In genomic region chr7:67955276-67955675, GRCm38 (mm10) we compare ENCODE assay signal across 8 mouse cellular contexts. TPM values are rescaled to one million over a fixed set of nuclear protein-coding genes. Genes with fewer than 3 reads are reported as not detected.
A peak's percentile ranks its signal among the peaks of the same experiment; 100 is the strongest.
DNase-seq lines count a peak whose midpoint lies in the region; ATAC-seq and TF ChIP-seq lines count a peak whose summit lies in the region.

No protein-coding gene starts in this region.

- ATAC-seq in neural tube, embryonic 11.5 days (ENCODE audit: insufficient read depth, low FRiP score, low TSS enrichment) = no peak
- ATAC-seq in liver, embryonic 14.5 days (ENCODE audit: insufficient read depth) = no peak
- ATAC-seq in inflammation-experienced regulatory T-cells, adult 6 months = no peak

- TF ChIP-seq POLR2A in heart, adult 2 months (IDR thresholded peaks at IDR 0.05; ENCODE audit: insufficient read depth, low read depth, low read length) = no peak

- no peak for TF ChIP-seq EP300 in heart, adult 2 months (IDR thresholded peaks at IDR 0.05; ENCODE audit: insufficient read depth, low read depth, low read length)
- TF ChIP-seq EP300 in liver, embryonic 14.5 days (IDR thresholded peaks at IDR 0.05; ENCODE audit: low read depth) = no peak

- peak overlapping the region; percentile 25 for H3K9ac ChIP-seq in heart, adult 2 months (ENCODE audit: low read depth, low read length)
- peak overlapping the region; percentile 98 for H3K9ac ChIP-seq in neural tube, embryonic 11.5 days (ENCODE audit: low read length)
- peak overlapping the region; percentile 13; the same call in 1 of the 2 replicates for H3K9ac ChIP-seq in liver, embryonic 14.5 days (replicated peaks)

- DNase-seq in heart, adult 2 months = no peak
- DNase-seq in heart, postnatal 36 days = no peak
- DNase-seq in neural tube, embryonic 11.5 days (ENCODE audit: low spot score) = no peak
- DNase-seq in neural tube, embryonic 10.5 days (ENCODE audit: extremely low spot score, low spot score) = no peak
- DNase-seq in liver, embryonic 14.5 days (ENCODE audit: low read depth in 3 of 3, low spot score in 3 of 3) = no peak
- no peak for DNase-seq in embryo, embryonic 9.5 days (ENCODE audit: extremely low spot score)
- DNase-seq in T-cell, adult 2 months (ENCODE audit: low spot score) = no peak

- no peaks in the 10 kb centered on the region for H3K27me3 ChIP-seq in heart, adult 2 months (ENCODE audit: control insufficient read depth, insufficient read depth, low read length)
- no peaks in the 10 kb centered on the region for H3K27me3 ChIP-seq in neural tube, embryonic 11.5 days (ENCODE audit: control insufficient read depth, insufficient read depth, low read length)
- H3K27me3 ChIP-seq in liver, embryonic 14.5 days (ENCODE audit: control insufficient read depth, insufficient read depth, low read length) = no peaks in the 10 kb centered on the region; the same call in 1 of the 2 replicates

- peak overlapping the region; percentile 97 for H3K4me2 ChIP-seq in neural tube, embryonic 11.5 days (ENCODE audit: low read depth)
- peak overlapping the region; percentile 90 for H3K4me2 ChIP-seq in liver, embryonic 14.5 days (ENCODE audit: low read depth)

- intact Hi-C loops in heart, adult 2 months (cut with DNase I) = no loop called here
- intact Hi-C loops in heart, postnatal 36 days (cut with DNase I) = loop anchor here (10.0 kb wide), 1 partner anchor 280 kb away; no protein-coding TSS in a partner anchor

- no peak overlapping the region; the same call in 1 of the 2 replicates for H3K27ac ChIP-seq in heart, adult 2 months
- H3K27ac ChIP-seq in neural tube, embryonic 11.5 days (ENCODE audit: low read depth, low read length) = no peak overlapping the region
- no peak overlapping the region for H3K27ac ChIP-seq in liver, embryonic 14.5 days

- no peak for TF ChIP-seq CTCF in heart, adult 2 months (IDR thresholded peaks at IDR 0.05)
- no peak for TF ChIP-seq CTCF in liver, embryonic 14.5 days (IDR thresholded peaks at IDR 0.05; ENCODE audit: low read depth)

- WGBS in heart, adult 2 months = 38% methylated on average over 5 of the region's 5 CpGs
- WGBS in neural tube, embryonic 11.5 days = 16% methylated on average over 5 of the region's 5 CpGs
- 42% methylated on average over 5 of the region's 5 CpGs for WGBS in liver, embryonic 14.5 days (ENCODE audit: insufficient replicate concordance)

- H3K79me2 ChIP-seq in heart, adult 2 months (replicated peaks; ENCODE audit: control insufficient read depth, insufficient read depth, low read length) = peaks cover 3% of the 10 kb centered on the region; the same call in 1 of the 2 replicates

- no peak overlapping the region for H3K4me3 ChIP-seq in heart, adult 2 months
- H3K4me3 ChIP-seq in neural tube, embryonic 11.5 days (ENCODE audit: low read depth, low read length) = peak overlapping the region; percentile 88
- peak overlapping the region in 1 of 2 experiments; percentile 73; a peak in 2 of 4 replicates for H3K4me3 ChIP-seq in liver, embryonic 14.5 days (ENCODE audit: insufficient read depth in 1 of 2, low read depth in 2 of 2, low read length in 2 of 2)

- H3K4me1 ChIP-seq in heart, adult 2 months (ENCODE audit: control insufficient read depth, insufficient read depth, low read length) = peaks cover 11% of the 10 kb centered on the region
- peaks cover 15% of the 10 kb centered on the region for H3K4me1 ChIP-seq in neural tube, embryonic 11.5 days (ENCODE audit: control insufficient read depth, insufficient read depth, low read length)
- peaks cover 0 to 25% of the 10 kb centered on the region in 2 experiments; a peak in 3 of 4 replicates for H3K4me1 ChIP-seq in liver, embryonic 14.5 days (replicated peaks; ENCODE audit: control insufficient read depth in 2 of 2, insufficient read depth in 2 of 2, low read length in 1 of 2)

- no peaks in the 10 kb centered on the region for H3K36me3 ChIP-seq in heart, adult 2 months (ENCODE audit: control insufficient read depth, insufficient read depth, low read length)
- no peaks in the 10 kb centered on the region for H3K36me3 ChIP-seq in neural tube, embryonic 11.5 days (ENCODE audit: control insufficient read depth, insufficient read depth, low read length)
- H3K36me3 ChIP-seq in liver, embryonic 14.5 days (replicated peaks; ENCODE audit: control insufficient read depth, insufficient read depth, low read depth) = no peaks in the 10 kb centered on the region

- H3K9me3 ChIP-seq in neural tube, embryonic 11.5 days (ENCODE audit: control insufficient read depth, low read length) = no peaks in the 10 kb centered on the region
- no peaks in the 10 kb centered on the region for H3K9me3 ChIP-seq in liver, embryonic 14.5 days (ENCODE audit: control insufficient read depth, low read length)

RNA-seq across cellular contexts. Expression of gene Igf1r, which starts 2.6 kb away (rescaled TPM):
- total RNA-seq in heart, adult 2 months (2021) = 10 to 100 TPM; 12.3 to 14.4 TPM
- 5.6 and 7.7 TPM in 2 replicates for polyA plus RNA-seq in heart, adult 2 months (2012; rRNA removed)
- 10 to 100 TPM; 15.4 to 21.1 TPM for total RNA-seq in heart, postnatal 36 days (2021)
- 17.2 and 18.4 TPM in 2 replicates for polyA plus RNA-seq in neural tube, embryonic 11.5 days (2014; fragmentation: Nextera tagmentation; extraction: Ambion mirVana)
- 2.1 and 2.5 TPM in 2 replicates for polyA plus RNA-seq in liver, embryonic 14.5 days (2012; rRNA removed)
- 2.3 and 2.7 TPM in 2 replicates for polyA plus RNA-seq in liver, embryonic 14.5 days (2014; fragmentation: Nextera tagmentation; extraction: Ambion mirVana)
- 10 to 100 TPM in 2 of 3 experiments, 1 to 10 TPM in 1; 2.5 to 33.9 (median 25.9) TPM for polyA plus RNA-seq in inflammation-experienced regulatory T-cells, adult 6 months (2017; shearing (Covaris generic))

Comparison
In these comparisons a context has a peak if more than half of its experiments do, and no peak if none do; other contexts are left out.
1. H3K9ac ChIP-seq: peak in every context shown above with its lines; median percentile 98 in neural tube, embryonic 11.5 days; 25 in heart, adult 2 months; 13 in liver, embryonic 14.5 days.